Mouse (Mus musculus) E14TG2a.4 (cell line): ENCODE results near the gene Thumpd2.

ENCODE experiments used
- H3K27me3 ChIP-seq: 2 replicates; pipeline ENCODE4 v1.6.1; 2014; ENCODE audit warnings: low read length, control low read depth; ENCODE audit not compliant: insufficient read depth
- H3K36me3 ChIP-seq: 2 replicates; pipeline ENCODE4 v1.6.1; 2014; ENCODE audit warnings: low read length, control low read depth; ENCODE audit not compliant: insufficient read depth
- H3K4me1 ChIP-seq: replicated peaks from 2 replicates; pipeline ENCODE4 v1.6.1; 2014; ENCODE audit warnings: low read depth, low read length, control low read depth
- H3K4me3 ChIP-seq: replicated peaks from 2 replicates; pipeline ENCODE4 v1.5.1; 2014; ENCODE audit warnings: mild to moderate bottlenecking, low read length
- H3K9me3 ChIP-seq: 2 replicates; pipeline ENCODE4 v1.6.1; 2014; ENCODE audit warnings: low read length, control low read depth
- CTCF ChIP-seq: conservative IDR thresholded peaks from 2 replicates; pipeline ENCODE4 v1.5.1; 2014; ENCODE audit warnings: low read length
- NANOG ChIP-seq: IDR thresholded peaks from 2 replicates; pipeline ENCODE4 v1.6.1; 2014; ENCODE audit warnings: borderline replicate concordance, low read length, mixed read lengths
- POU5F1 ChIP-seq: IDR thresholded peaks from 2 replicates; pipeline ENCODE4 v1.6.1; 2014; ENCODE audit warnings: low read length, borderline replicate concordance

The Thumpd2 gene

GRCm38 (mm10) chr17:81045115-81045514 lies 19.8 kb downstream of the Thumpd2 start:
- no peaks in the 10 kb centered on the region for H3K9me3 ChIP-seq
- TF ChIP-seq NANOG (no peak), POU5F1 (no peak), CTCF (no peak)
- H3K36me3 ChIP-seq, result peaks cover 69% of the 10 kb centered on the region
- no peaks in the 10 kb centered on the region for H3K27me3 ChIP-seq
- H3K4me3 ChIP-seq, result no peak overlapping the region
- H3K4me1 ChIP-seq, result no peaks in the 10 kb centered on the region

- Histone ChIP-seq H3K4me1 (no peaks in the 10 kb centered on the region), H3K27me3 (no peaks in the 10 kb centered on the region), H3K36me3 (peaks cover 73% of the 10 kb centered on the region), H3K4me3 (no peak overlapping the region), H3K9me3 (no peaks in the 10 kb centered on the region)
- no peak for TF ChIP-seq CTCF
- no peak for TF ChIP-seq POU5F1
- TF ChIP-seq NANOG, result no peak
Measured at GRCm38 (mm10) chr17:81044356-81044755, 20.5 kb downstream of the Thumpd2 start.

- no peak overlapping the region for H3K4me3 ChIP-seq
- H3K4me1 ChIP-seq, result no peaks in the 10 kb centered on the region
Measured at GRCm38 (mm10) chr17:81041662-81042061, 23.2 kb downstream of the Thumpd2 start.

GRCm38 (mm10) chr17:81038707-81039408 lies 26.0 kb downstream of the Thumpd2 start:
- Histone ChIP-seq H3K36me3 (peaks cover 92% of the 10 kb centered on the region), H3K27me3 (no peaks in the 10 kb centered on the region), H3K9me3 (no peaks in the 10 kb centered on the region), H3K4me3 (no peak overlapping the region), H3K4me1 (no peaks in the 10 kb centered on the region)
- TF ChIP-seq NANOG (no peak), CTCF (no peak), POU5F1 (no peak)

More at GRCm38 (mm10) chr17:81041662-81042061, 23.2 kb downstream of the Thumpd2 start:
- TF ChIP-seq NANOG (no peak), POU5F1 (no peak), CTCF (no peak)
- H3K36me3 ChIP-seq, result peaks cover 83% of the 10 kb centered on the region
- H3K9me3 ChIP-seq, result no peaks in the 10 kb centered on the region
- no peaks in the 10 kb centered on the region for H3K27me3 ChIP-seq

GRCm38 (mm10) chr17:81035354-81035753 lies 29.5 kb downstream of the Thumpd2 start:
- Histone ChIP-seq H3K27me3 (no peaks in the 10 kb centered on the region), H3K36me3 (peaks cover 78% of the 10 kb centered on the region), H3K4me1 (no peaks in the 10 kb centered on the region), H3K9me3 (no peaks in the 10 kb centered on the region), H3K4me3 (no peak overlapping the region)
- no peak for TF ChIP-seq CTCF
- TF ChIP-seq POU5F1, result no peak
- TF ChIP-seq NANOG, result no peak

DNA sequence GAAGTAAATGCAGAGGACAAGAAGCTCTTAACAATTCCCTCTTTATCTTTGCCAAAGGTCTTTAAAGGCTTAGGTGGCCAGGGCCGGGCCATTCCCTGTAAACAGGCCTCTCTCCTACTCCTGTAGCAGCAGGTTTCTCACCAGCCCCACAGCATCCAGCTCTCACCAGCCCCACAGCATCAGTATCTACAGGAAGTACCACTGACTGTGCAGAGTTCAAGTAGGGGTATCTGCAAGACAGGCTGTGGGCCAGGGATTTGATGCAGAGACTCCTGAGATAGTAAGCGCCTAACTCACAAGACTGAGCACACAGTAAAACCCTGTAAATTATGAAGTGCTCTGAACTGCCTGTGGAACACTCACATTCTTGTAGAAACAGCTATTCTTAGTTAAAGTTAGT lies 31.9 kb downstream of the Thumpd2 start:
- no peaks in the 10 kb centered on the region for H3K9me3 ChIP-seq
- H3K4me1 ChIP-seq, result no peaks in the 10 kb centered on the region
- peaks cover 76% of the 10 kb centered on the region for H3K36me3 ChIP-seq
- no peak overlapping the region for H3K4me3 ChIP-seq
- no peaks in the 10 kb centered on the region for H3K27me3 ChIP-seq
- TF ChIP-seq POU5F1, result no peak
- TF ChIP-seq NANOG, result no peak
- TF ChIP-seq CTCF, result no peak

- no peaks in the 10 kb centered on the region for H3K27me3 ChIP-seq
- H3K36me3 ChIP-seq, result peaks cover 78% of the 10 kb centered on the region
- no peaks in the 10 kb centered on the region for H3K9me3 ChIP-seq
- H3K4me3 ChIP-seq, result no peak overlapping the region
- H3K4me1 ChIP-seq, result no peaks in the 10 kb centered on the region
- TF ChIP-seq CTCF, result no peak
- TF ChIP-seq POU5F1, result no peak
- TF ChIP-seq NANOG, result no peak
Measured at GRCm38 (mm10) chr17:81031830-81032442, 32.9 kb downstream of the Thumpd2 start.

- Histone ChIP-seq H3K27me3 (no peaks in the 10 kb centered on the region), H3K4me1 (no peaks in the 10 kb centered on the region), H3K36me3 (peaks cover 76% of the 10 kb centered on the region), H3K9me3 (no peaks in the 10 kb centered on the region), H3K4me3 (no peak overlapping the region)
- no peak for TF ChIP-seq NANOG
- no peak for TF ChIP-seq POU5F1
- no peak for TF ChIP-seq CTCF
Measured at GRCm38 (mm10) chr17:81027331-81027730, 37.6 kb downstream of the Thumpd2 start.
